Mouse (Mus musculus) urinary bladder, postnatal 14 days (tissue): ENCODE data around the gene Mrnip.
A peak's percentile ranks its signal among the peaks of the same experiment; 100 is the strongest.
"Not testable (repeated sequence)": the region's sequence is repeated elsewhere in the genome, so short reads cannot be mapped to it uniquely, and the experiment has no call there.

ENCODE experiments used
- DNase-seq: peaks from one replicate; pipeline ENCODE4 v3.0.0; 2021; ENCODE audit warnings: low spot score

Mrnip gene

GRCm38 (mm10) chr11:50174111-50174729, at the start of gene Mrnip:
Gene Mrnip (plus strand): TSS chr11:50174444.
- DNase-seq = not testable (repeated sequence)

- no peak for DNase-seq
These were observed 46.5 kb upstream of the Mrnip start for GRCm38 (mm10) chr11:50127781-50128180.

GRCm38 (mm10) chr11:50130811-50131766, 43.2 kb upstream of the Mrnip start, which contains the start of gene Tbc1d9b:
Gene Tbc1d9b (plus strand): TSS chr11:50131396.
- peak; percentile 89 for DNase-seq

- no peak for DNase-seq
These were observed 42.4 kb upstream of the Mrnip start for GRCm38 (mm10) chr11:50131801-50132201.

- no peak for DNase-seq
These were observed 42.0 kb upstream of the Mrnip start for GRCm38 (mm10) chr11:50132265-50132664.

GRCm38 (mm10) chr11:50134136-50134859, 39.9 kb upstream of the Mrnip start:
- DNase-seq = no peak

GRCm38 (mm10) chr11:50138206-50138822, 35.9 kb upstream of the Mrnip start:
- no peak for DNase-seq

GRCm38 (mm10) chr11:50139571-50139970, 34.7 kb upstream of the Mrnip start:
- DNase-seq = no peak

- no peak for DNase-seq
These were observed 28.7 kb upstream of the Mrnip start for GRCm38 (mm10) chr11:50145529-50145928.

- DNase-seq = no peak
These were observed 28.1 kb upstream of the Mrnip start for GRCm38 (mm10) chr11:50146121-50146520.

GRCm38 (mm10) chr11:50147267-50147957, 26.8 kb upstream of the Mrnip start:
- no peak for DNase-seq

- DNase-seq = no peak
These were observed 26.2 kb upstream of the Mrnip start for GRCm38 (mm10) chr11:50147958-50148476.

GRCm38 (mm10) chr11:50149200-50149599, 25.0 kb upstream of the Mrnip start:
- no peak for DNase-seq

- no peak for DNase-seq
These were observed 24.6 kb upstream of the Mrnip start for GRCm38 (mm10) chr11:50149603-50150150.

GRCm38 (mm10) chr11:50151374-50151773, 22.9 kb upstream of the Mrnip start:
- no peak for DNase-seq

GRCm38 (mm10) chr11:50154166-50154565, 20.1 kb upstream of the Mrnip start:
- no peak for DNase-seq

- no peak for DNase-seq
These were observed 19.3 kb upstream of the Mrnip start for GRCm38 (mm10) chr11:50154777-50155520.

- DNase-seq = no peak
These were observed 18.5 kb upstream of the Mrnip start for GRCm38 (mm10) chr11:50155785-50156184.

GRCm38 (mm10) chr11:50156725-50157258, 17.5 kb upstream of the Mrnip start:
- no peak for DNase-seq

- no peak for DNase-seq
These were observed 15.9 kb upstream of the Mrnip start for GRCm38 (mm10) chr11:50158346-50158745.
